Mouse (Mus musculus): Measurements from ENCODE around the gene Smim20. TPM values are rescaled to one million over a fixed set of nuclear protein-coding genes. Genes with fewer than 3 reads are reported as not detected.

Smim20 gene
- total RNA-seq, 2 experiments from 2014 or later = 36.4 to 39.7 TPM

GRCm38 (mm10) chr5:53242865-53243499 is 23.9 kb upstream of the Smim20 start:
- no peak for DNase-seq (ENCODE audit: extremely low spot score in 1 of 2, low spot score in 2 of 2)
- TF ChIP-seq CTCF (IDR thresholded peaks at IDR 0.05) = no peak
- intact Hi-C loops (cut with DNase I) = no loop called here
- Histone ChIP-seq H3K4me3 (no peak overlapping the region), H3K27ac (peak overlapping the region; percentile 64)

GRCm38 (mm10) chr5:53243933-53244332 is 22.9 kb upstream of the Smim20 start:
- TF ChIP-seq CTCF (IDR thresholded peaks at IDR 0.05) = no peak
- H3K27ac ChIP-seq = peak overlapping the region; percentile 64; the same call in 1 of the 2 replicates
- intact Hi-C loops (cut with DNase I) = no loop called here

GRCm38 (mm10) chr5:53248499-53248898 is 18.4 kb upstream of the Smim20 start:
- H3K27ac ChIP-seq = no peak overlapping the region
- no peak overlapping the region for H3K4me3 ChIP-seq
- TF ChIP-seq CTCF (IDR thresholded peaks at IDR 0.05) = no peak
- no peak for DNase-seq (ENCODE audit: extremely low spot score in 1 of 2, low spot score in 2 of 2)
- intact Hi-C loops (cut with DNase I) = no loop called here

More at GRCm38 (mm10) chr5:53243933-53244332, 22.9 kb upstream of the Smim20 start:
- H3K4me3 ChIP-seq = no peak overlapping the region
- DNase-seq (ENCODE audit: extremely low spot score in 1 of 2, low spot score in 2 of 2) = no peak

GRCm38 (mm10) chr5:53249431-53250061 is 17.3 kb upstream of the Smim20 start:
- TF ChIP-seq CTCF (IDR thresholded peaks at IDR 0.05) = no peak
- intact Hi-C loops (cut with DNase I) = no loop called here
- DNase-seq (ENCODE audit: extremely low spot score in 1 of 2, low spot score in 2 of 2) = no peak
- H3K27ac ChIP-seq = no peak overlapping the region
- no peak overlapping the region for H3K4me3 ChIP-seq

- intact Hi-C loops (cut with DNase I) = no loop called here
- H3K4me3 ChIP-seq = no peak overlapping the region
These were observed 12.7 kb upstream of the Smim20 start for GRCm38 (mm10) chr5:53254154-53254553.

GRCm38 (mm10) chr5:53254821-53255220 is 12.1 kb upstream of the Smim20 start:
- intact Hi-C loops (cut with DNase I) = no loop called here
- TF ChIP-seq CTCF (IDR thresholded peaks at IDR 0.05) = no peak
- H3K4me3 ChIP-seq = no peak overlapping the region
- DNase-seq (ENCODE audit: extremely low spot score in 1 of 2, low spot score in 2 of 2) = no peak
- H3K27ac ChIP-seq = no peak overlapping the region

More at GRCm38 (mm10) chr5:53254154-53254553, 12.7 kb upstream of the Smim20 start:
- TF ChIP-seq CTCF (IDR thresholded peaks at IDR 0.05) = no peak
- no peak overlapping the region for H3K27ac ChIP-seq
- DNase-seq (ENCODE audit: extremely low spot score in 1 of 2, low spot score in 2 of 2) = no peak

GRCm38 (mm10) chr5:53258038-53258786 is 8.7 kb upstream of the Smim20 start:
- H3K27ac ChIP-seq = peak overlapping the region; percentile 21

GRCm38 (mm10) chr5:53259894-53260293 is 7.0 kb upstream of the Smim20 start:
- intact Hi-C loops (cut with DNase I) = no loop called here
- DNase-seq (ENCODE audit: extremely low spot score in 1 of 2, low spot score in 2 of 2) = no peak
- no peak for TF ChIP-seq CTCF (IDR thresholded peaks at IDR 0.05)
- no peak overlapping the region for H3K27ac ChIP-seq
- H3K4me3 ChIP-seq = no peak overlapping the region

More at GRCm38 (mm10) chr5:53258038-53258786, 8.7 kb upstream of the Smim20 start:
- TF ChIP-seq CTCF (IDR thresholded peaks at IDR 0.05) = no peak; the same call in 1 of the 2 replicates
- peak overlapping the region; percentile 49 for H3K4me3 ChIP-seq
- DNase-seq (ENCODE audit: extremely low spot score in 1 of 2, low spot score in 2 of 2) = peak in 1 of 2 experiments; percentile 34
- intact Hi-C loops (cut with DNase I) = no loop called here

- intact Hi-C loops (cut with DNase I) = no loop called here
- TF ChIP-seq CTCF (IDR thresholded peaks at IDR 0.05) = no peak
- H3K4me3 ChIP-seq = no peak overlapping the region
- DNase-seq (ENCODE audit: extremely low spot score in 1 of 2, low spot score in 2 of 2) = no peak
- H3K27ac ChIP-seq = no peak overlapping the region
These were observed 4.9 kb upstream of the Smim20 start for GRCm38 (mm10) chr5:53261999-53262398.

- intact Hi-C loops (cut with DNase I) = no loop called here
- no peak for DNase-seq (ENCODE audit: extremely low spot score in 1 of 2, low spot score in 2 of 2)
- no peak for TF ChIP-seq CTCF (IDR thresholded peaks at IDR 0.05)
- Histone ChIP-seq H3K27ac (no peak overlapping the region), H3K4me3 (no peak overlapping the region)
These were observed 2.8 kb upstream of the Smim20 start for GRCm38 (mm10) chr5:53264061-53264460.

- intact Hi-C loops (cut with DNase I) = loop anchor here (2.0 kb wide), 1 partner anchor 53 kb away; the partner anchor contains the start of gene Sel1l3
- no peak for DNase-seq (ENCODE audit: extremely low spot score in 1 of 2, low spot score in 2 of 2)
- no peak overlapping the region for H3K4me3 ChIP-seq
These were observed 1.1 kb upstream of the Smim20 start for GRCm38 (mm10) chr5:53265740-53266139.

GRCm38 (mm10) chr5:53266181-53266580 is 702 bp upstream of the Smim20 start:
- intact Hi-C loops (cut with DNase I) = loop anchor here (2.0 kb wide), 1 partner anchor 53 kb away; the partner anchor contains the start of gene Sel1l3
- H3K27ac ChIP-seq = no peak overlapping the region
- H3K4me3 ChIP-seq = no peak overlapping the region
- DNase-seq (ENCODE audit: extremely low spot score in 1 of 2, low spot score in 2 of 2) = no peak
- no peak for TF ChIP-seq CTCF (IDR thresholded peaks at IDR 0.05)

More at GRCm38 (mm10) chr5:53265740-53266139, 1.1 kb upstream of the Smim20 start:
- H3K27ac ChIP-seq = no peak overlapping the region
- TF ChIP-seq CTCF (IDR thresholded peaks at IDR 0.05) = no peak

All from left cerebral cortex, adult 2 months (tissue).